Mouse (Mus musculus): Measurements from ENCODE around the gene Tgfbrap1.

- no peak for TF ChIP-seq POLR2A (IDR thresholded peaks at IDR 0.05; ENCODE audit: control insufficient read depth, low read depth, low read length)
- peak; percentile 95 for TF ChIP-seq CTCF (IDR thresholded peaks at IDR 0.05; ENCODE audit: control insufficient read depth, insufficient read depth, insufficient replicate concordance, low read depth, low read length)
Observed at GRCm38 (mm10) chr1:43139587-43140266, 41.3 kb upstream of the Tgfbrap1 start.

All from testis, adult 2 months (tissue).